Mouse (Mus musculus): ENCODE measurements around the gene Schip1. TPM values are rescaled to one million over a fixed set of nuclear protein-coding genes. Genes with fewer than 3 reads are reported as not detected.

Schip1 gene
- polyA plus RNA-seq, 1 experiment, result 8.0 TPM

DNA sequence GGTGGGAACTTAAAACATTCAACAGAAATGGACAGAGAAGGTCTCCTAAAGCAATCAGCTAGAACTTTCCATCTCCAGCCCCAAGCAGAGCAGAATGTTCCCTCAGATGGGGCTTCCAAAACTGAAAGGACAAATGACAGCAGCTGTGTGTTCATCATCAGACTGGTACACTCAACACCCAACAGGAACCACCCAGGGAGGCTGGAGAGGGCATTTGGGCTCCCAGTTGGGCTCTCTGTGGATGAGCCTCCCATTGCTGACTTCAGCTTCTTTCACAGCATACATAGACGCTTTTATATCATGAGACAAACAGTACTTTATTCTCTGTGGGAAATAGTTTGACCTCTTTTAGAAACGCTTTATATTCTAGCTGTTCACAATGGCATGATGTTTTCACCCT, 291.9 kb downstream of the Schip1 start:
- Histone ChIP-seq H3K4me3 (replicated peaks; ENCODE audit: control insufficient read depth, low read depth, low read length) (no peak overlapping the region), H3K4me1 (ENCODE audit: control insufficient read depth, insufficient read depth, low read length) (no peaks in the 10 kb centered on the region), H3K27ac (ENCODE audit: control insufficient read depth, insufficient read depth, low read depth, low read length, poor library complexity) (no peak overlapping the region)
- 80% methylated on average over 2 of the region's 2 CpGs for WGBS
- no peak for TF ChIP-seq POLR2A (IDR thresholded peaks at IDR 0.05; ENCODE audit: borderline replicate concordance, control insufficient read depth, low read depth, low read length)
- TF ChIP-seq CTCF (IDR thresholded peaks at IDR 0.05; ENCODE audit: control insufficient read depth, insufficient read depth, low read length), result no peak

DNA sequence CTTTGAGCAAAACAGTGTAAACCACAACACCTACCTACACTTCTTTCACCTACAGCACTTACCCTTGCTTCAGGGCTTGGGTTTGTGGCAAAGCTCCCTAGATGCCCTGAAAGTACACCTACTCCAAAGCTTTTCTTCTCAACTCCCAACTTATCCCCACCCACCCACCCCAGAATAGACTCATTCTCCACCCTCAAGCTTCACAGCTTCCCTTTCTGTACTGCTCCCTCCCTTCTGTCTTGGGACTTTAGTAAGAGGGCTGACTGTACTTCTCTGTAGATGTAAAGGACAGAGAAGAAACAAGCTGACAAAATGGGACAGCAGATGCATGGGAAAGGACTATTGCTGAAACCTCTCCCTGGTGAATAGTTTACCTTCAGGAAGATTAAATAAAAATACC, 303.4 kb downstream of the Schip1 start:
- H3K4me1 ChIP-seq (ENCODE audit: control insufficient read depth, insufficient read depth, low read length), result no peaks in the 10 kb centered on the region
- no peak overlapping the region for H3K4me3 ChIP-seq (replicated peaks; ENCODE audit: control insufficient read depth, low read depth, low read length)
- no peak for TF ChIP-seq CTCF (IDR thresholded peaks at IDR 0.05; ENCODE audit: control insufficient read depth, insufficient read depth, low read length)
- TF ChIP-seq POLR2A (IDR thresholded peaks at IDR 0.05; ENCODE audit: borderline replicate concordance, control insufficient read depth, low read depth, low read length), result no peak
- H3K27ac ChIP-seq (ENCODE audit: control insufficient read depth, insufficient read depth, low read depth, low read length, poor library complexity), result no peak overlapping the region

DNA sequence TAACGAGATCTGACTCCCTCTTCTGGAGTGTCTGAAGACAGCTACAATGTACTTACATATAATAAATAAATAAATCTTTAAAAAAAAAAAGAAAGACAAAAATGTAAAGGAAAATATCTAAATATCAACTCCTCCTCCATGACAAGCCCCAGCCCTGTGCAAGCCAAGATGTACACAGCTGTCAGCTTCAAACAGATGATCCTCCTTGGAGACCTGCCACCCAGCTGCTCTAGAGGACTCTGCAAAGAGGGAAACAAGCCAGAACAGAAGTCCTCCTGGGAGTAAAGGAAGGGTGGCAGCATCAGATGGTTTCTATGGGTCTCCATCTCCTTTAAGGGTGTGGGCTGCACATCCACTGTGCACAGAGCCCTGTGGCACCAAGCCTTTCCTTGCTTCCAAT, 308.3 kb downstream of the Schip1 start:
- no peaks in the 10 kb centered on the region for H3K4me1 ChIP-seq (ENCODE audit: control insufficient read depth, insufficient read depth, low read length)
- TF ChIP-seq POLR2A (IDR thresholded peaks at IDR 0.05; ENCODE audit: borderline replicate concordance, control insufficient read depth, low read depth, low read length) (no peak), CTCF (IDR thresholded peaks at IDR 0.05; ENCODE audit: control insufficient read depth, insufficient read depth, low read length) (no peak)
- no peak overlapping the region for H3K27ac ChIP-seq (ENCODE audit: control insufficient read depth, insufficient read depth, low read depth, low read length, poor library complexity)
- 100% methylated on average over 1 of the region's 1 CpGs for WGBS
- H3K4me3 ChIP-seq (replicated peaks; ENCODE audit: control insufficient read depth, low read depth, low read length), result no peak overlapping the region

DNA sequence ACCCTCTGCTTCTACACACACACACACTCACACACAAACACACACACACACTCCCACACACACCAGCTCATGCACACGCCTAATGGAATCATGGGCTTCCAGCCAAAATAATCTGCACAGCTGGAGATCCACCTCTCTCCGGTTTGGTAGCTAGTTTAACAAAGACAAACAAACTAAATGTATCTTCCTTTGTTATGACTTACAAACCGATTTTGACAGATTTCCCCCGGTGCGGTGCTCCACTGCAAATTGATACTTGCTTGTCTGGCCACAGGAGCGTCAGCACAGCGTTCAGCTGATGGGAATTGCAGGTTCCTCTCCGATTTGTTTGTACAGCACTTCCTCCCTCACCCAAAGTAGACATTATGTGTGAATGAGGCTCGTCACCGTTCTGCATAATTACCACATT, 310.5 kb downstream of the Schip1 start:
- 21% methylated on average over 10 of the region's 10 CpGs for WGBS
- no peak overlapping the region for H3K27ac ChIP-seq (ENCODE audit: control insufficient read depth, insufficient read depth, low read depth, low read length, poor library complexity)
- H3K4me1 ChIP-seq (ENCODE audit: control insufficient read depth, insufficient read depth, low read length), result no peaks in the 10 kb centered on the region
- TF ChIP-seq POLR2A (IDR thresholded peaks at IDR 0.05; ENCODE audit: borderline replicate concordance, control insufficient read depth, low read depth, low read length) (no peak), CTCF (IDR thresholded peaks at IDR 0.05; ENCODE audit: control insufficient read depth, insufficient read depth, low read length) (no peak)
- H3K4me3 ChIP-seq (replicated peaks; ENCODE audit: control insufficient read depth, low read depth, low read length), result no peak overlapping the region

DNA sequence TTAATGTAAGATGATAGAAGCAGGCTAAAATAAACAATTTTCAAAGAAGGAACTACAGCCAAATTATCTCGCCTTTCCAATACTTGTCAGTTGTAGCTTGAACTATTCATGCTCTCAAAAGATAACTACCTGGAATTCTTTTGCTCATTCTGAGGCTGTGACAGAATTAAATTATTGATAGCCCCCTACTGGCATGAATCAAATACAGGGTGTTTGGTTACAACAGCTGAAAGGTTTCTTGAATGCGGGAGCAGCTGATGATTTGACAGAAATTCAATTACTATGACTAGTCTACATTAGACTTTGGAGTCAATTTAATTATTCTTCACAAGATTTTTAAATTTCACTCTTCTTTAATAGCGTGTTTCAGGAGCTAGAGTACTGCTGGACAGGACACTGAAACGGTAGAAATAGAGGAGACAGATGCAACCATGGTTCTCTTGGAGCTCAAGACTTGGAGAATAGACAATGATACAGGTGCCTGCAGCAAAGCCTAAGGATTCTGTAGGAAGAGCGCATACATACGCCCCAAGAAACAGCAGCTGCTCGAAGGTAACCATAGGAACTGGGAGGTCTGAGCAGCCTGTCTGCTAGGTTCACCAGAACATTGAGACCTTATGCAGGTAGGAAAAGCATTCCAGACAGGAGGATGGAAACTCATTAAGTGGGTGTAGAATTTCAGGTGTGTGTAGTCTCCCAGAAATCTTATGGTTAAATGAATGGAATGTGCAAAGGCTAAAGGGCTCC, 313.0 kb downstream of the Schip1 start:
- WGBS, result 72% methylated on average over 7 of the region's 7 CpGs
- Histone ChIP-seq H3K27ac (ENCODE audit: control insufficient read depth, insufficient read depth, low read depth, low read length, poor library complexity) (no peak overlapping the region), H3K4me1 (ENCODE audit: control insufficient read depth, insufficient read depth, low read length) (no peaks in the 10 kb centered on the region), H3K4me3 (replicated peaks; ENCODE audit: control insufficient read depth, low read depth, low read length) (no peak overlapping the region)
- TF ChIP-seq POLR2A (IDR thresholded peaks at IDR 0.05; ENCODE audit: borderline replicate concordance, control insufficient read depth, low read depth, low read length), result no peak
- no peak for TF ChIP-seq CTCF (IDR thresholded peaks at IDR 0.05; ENCODE audit: control insufficient read depth, insufficient read depth, low read length)

DNA sequence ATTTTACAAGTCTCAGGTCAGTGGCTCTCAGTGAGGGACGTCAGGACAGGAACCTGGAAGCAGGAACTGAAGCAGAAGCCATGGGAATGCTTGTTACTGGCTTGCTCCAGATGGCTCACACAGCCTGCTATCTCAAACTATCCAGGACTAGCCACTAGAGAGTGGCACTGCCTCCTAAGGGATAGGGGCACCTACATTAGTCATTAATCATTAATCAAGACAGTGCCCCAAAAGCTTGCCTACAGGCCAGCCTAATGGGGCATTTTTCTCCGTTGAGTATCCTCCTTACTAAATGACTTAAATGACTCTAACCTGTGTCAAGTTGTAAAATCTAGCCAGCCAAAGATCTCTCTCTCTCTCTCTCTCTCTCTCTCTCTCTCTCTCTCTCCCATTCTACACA, 314.2 kb downstream of the Schip1 start:
- no peak overlapping the region for H3K27ac ChIP-seq (ENCODE audit: control insufficient read depth, insufficient read depth, low read depth, low read length, poor library complexity)
- no peaks in the 10 kb centered on the region for H3K4me1 ChIP-seq (ENCODE audit: control insufficient read depth, insufficient read depth, low read length)
- TF ChIP-seq CTCF (IDR thresholded peaks at IDR 0.05; ENCODE audit: control insufficient read depth, insufficient read depth, low read length) (no peak), POLR2A (IDR thresholded peaks at IDR 0.05; ENCODE audit: borderline replicate concordance, control insufficient read depth, low read depth, low read length) (no peak)
- WGBS, result 63% methylated on average over 2 of the region's 2 CpGs
- no peak overlapping the region for H3K4me3 ChIP-seq (replicated peaks; ENCODE audit: control insufficient read depth, low read depth, low read length)

DNA sequence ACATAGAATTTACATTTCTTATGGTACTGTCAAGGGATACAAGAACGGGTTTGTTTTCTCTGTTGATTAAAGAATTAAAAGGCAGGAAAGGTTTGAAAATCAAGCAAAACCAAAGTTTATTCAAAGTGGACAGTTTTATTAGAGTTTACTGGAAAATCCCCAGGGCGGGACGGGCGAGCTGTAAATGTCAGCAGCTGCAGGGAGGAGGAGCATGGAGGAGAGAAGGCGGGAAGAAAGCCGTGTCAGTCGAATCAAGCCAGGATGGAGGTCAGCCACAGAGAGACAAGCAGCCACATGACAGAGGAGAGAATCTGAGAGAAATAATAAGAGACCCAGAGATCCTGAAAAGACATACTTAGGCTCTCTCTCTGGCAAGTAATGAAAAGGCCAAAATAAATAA, 314.6 kb downstream of the Schip1 start:
- no peak for TF ChIP-seq CTCF (IDR thresholded peaks at IDR 0.05; ENCODE audit: control insufficient read depth, insufficient read depth, low read length)
- WGBS, result 71% methylated on average over 7 of the region's 7 CpGs
- H3K27ac ChIP-seq (ENCODE audit: control insufficient read depth, insufficient read depth, low read depth, low read length, poor library complexity), result no peak overlapping the region
- H3K4me1 ChIP-seq (ENCODE audit: control insufficient read depth, insufficient read depth, low read length), result no peaks in the 10 kb centered on the region
- H3K4me3 ChIP-seq (replicated peaks; ENCODE audit: control insufficient read depth, low read depth, low read length), result no peak overlapping the region

DNA sequence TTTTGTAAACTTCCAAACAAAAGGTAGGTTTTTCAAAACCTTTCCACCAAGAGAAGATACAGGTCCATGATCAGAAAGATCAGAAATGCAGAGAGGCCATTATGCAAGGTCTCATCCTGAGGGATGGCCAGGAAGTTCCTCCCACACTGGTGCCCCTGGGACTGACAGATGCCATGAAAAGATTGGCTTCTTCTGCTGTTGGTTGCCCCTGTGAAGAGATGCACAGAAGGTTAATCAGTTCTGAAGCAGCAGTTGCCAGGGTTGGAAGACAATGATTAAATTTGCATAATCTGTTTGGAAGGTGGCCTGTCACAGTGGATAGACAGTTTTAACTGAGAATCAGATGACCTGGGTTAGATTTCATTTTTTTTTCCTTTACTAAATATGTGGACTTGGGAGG, 319.1 kb downstream of the Schip1 start:
- H3K4me3 ChIP-seq (replicated peaks; ENCODE audit: control insufficient read depth, low read depth, low read length), result no peak overlapping the region
- no peak overlapping the region for H3K27ac ChIP-seq (ENCODE audit: control insufficient read depth, insufficient read depth, low read depth, low read length, poor library complexity)
- no peaks in the 10 kb centered on the region for H3K4me1 ChIP-seq (ENCODE audit: control insufficient read depth, insufficient read depth, low read length)
- TF ChIP-seq POLR2A (IDR thresholded peaks at IDR 0.05; ENCODE audit: borderline replicate concordance, control insufficient read depth, low read depth, low read length) (no peak), CTCF (IDR thresholded peaks at IDR 0.05; ENCODE audit: control insufficient read depth, insufficient read depth, low read length) (no peak)

DNA sequence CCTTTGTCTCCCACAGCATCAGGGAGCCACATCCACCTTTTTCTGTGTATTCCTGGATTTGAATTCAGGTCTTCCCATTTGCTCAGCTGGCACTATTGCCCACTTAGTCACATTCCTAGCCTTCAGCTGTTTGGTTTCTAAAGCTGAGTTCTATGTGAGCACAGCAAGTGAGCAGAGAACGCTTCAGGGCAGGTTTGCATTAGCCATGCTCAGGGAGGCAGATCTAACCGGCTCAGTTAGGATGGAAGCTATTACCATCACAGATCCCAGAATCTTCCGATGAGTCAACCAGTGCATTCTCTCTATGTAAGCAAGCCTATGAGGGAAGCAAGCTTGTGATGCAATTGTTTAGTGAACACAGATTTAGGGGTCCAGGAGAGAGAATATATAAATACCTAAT, 320.9 kb downstream of the Schip1 start:
- no peak overlapping the region for H3K4me3 ChIP-seq (replicated peaks; ENCODE audit: control insufficient read depth, low read depth, low read length)
- 85% methylated on average over 3 of the region's 3 CpGs for WGBS
- TF ChIP-seq POLR2A (IDR thresholded peaks at IDR 0.05; ENCODE audit: borderline replicate concordance, control insufficient read depth, low read depth, low read length) (no peak), CTCF (IDR thresholded peaks at IDR 0.05; ENCODE audit: control insufficient read depth, insufficient read depth, low read length) (no peak)

More for the DNA sequence above, 320.9 kb downstream of the Schip1 start:
- no peaks in the 10 kb centered on the region for H3K4me1 ChIP-seq (ENCODE audit: control insufficient read depth, insufficient read depth, low read length)
- no peak overlapping the region for H3K27ac ChIP-seq (ENCODE audit: control insufficient read depth, insufficient read depth, low read depth, low read length, poor library complexity)

Measured in bone marrow, adult 2 months (tissue).